Mouse (Mus musculus): ENCODE results near the gene Ucn2. TPM values are rescaled to one million over a fixed set of nuclear protein-coding genes. Genes with fewer than 3 reads are reported as not detected.

Ucn2 gene
- total RNA-seq, 2 experiments from 2014 or later: not detected

DNA sequence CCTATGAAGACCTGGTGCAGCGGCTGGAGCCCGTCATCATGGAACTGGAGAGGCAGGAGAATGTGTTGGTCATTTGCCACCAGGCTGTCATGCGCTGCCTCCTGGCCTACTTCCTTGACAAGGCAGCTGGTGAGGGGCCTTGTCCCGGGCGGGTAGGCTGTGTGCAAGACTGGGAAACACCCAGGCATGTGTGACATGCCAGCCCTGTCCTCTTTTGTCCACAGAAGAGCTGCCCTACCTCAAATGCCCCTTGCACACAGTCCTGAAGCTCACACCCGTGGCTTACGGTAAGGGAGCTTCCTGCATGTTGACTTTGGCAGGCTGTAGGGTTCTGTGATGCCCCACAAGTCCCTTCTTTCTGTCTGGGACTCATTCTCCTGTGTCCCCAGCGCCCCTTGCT, 41.7 kb downstream of the Ucn2 start:
- DNase-seq (ENCODE audit: low spot score): no peak
- intact Hi-C loops (cut with DNase I): no loop called here

- intact Hi-C loops (cut with DNase I): no loop called here
- DNase-seq (ENCODE audit: low spot score): no peak
Measured at GRCm38 (mm10) chr9:109028421-109028820, 42.6 kb downstream of the Ucn2 start.

- no peak for DNase-seq (ENCODE audit: low spot score)
- intact Hi-C loops (cut with DNase I): no loop called here
Measured at GRCm38 (mm10) chr9:109028919-109029318, 43.1 kb downstream of the Ucn2 start.

DNA sequence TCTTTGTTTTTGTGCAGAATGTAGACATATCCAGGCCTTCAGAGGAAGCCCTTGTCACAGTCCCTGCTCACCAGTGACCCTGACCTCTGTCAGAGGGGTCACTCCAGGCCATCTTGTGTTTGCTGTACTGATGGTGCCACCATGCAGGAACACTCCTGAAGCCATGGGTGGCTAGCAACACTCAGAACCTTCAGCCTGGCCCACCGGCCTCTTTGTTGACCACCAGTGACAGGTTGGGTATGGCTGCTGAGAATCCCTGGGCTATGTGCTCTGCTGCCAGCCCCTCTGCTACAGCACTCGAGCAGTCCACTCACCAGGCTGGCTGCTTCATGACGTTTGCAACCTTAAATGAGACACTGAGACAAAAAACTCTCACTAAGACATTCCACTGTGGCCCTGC, 44.5 kb downstream of the Ucn2 start:
- no peak for DNase-seq (ENCODE audit: low spot score)
- intact Hi-C loops (cut with DNase I): no loop called here

GRCm38 (mm10) chr9:109031001-109031400, 45.2 kb downstream of the Ucn2 start:
- intact Hi-C loops (cut with DNase I): no loop called here
- DNase-seq (ENCODE audit: low spot score): no peak

- intact Hi-C loops (cut with DNase I): no loop called here
- no peak for DNase-seq (ENCODE audit: low spot score)
Measured at GRCm38 (mm10) chr9:109031686-109032085, 45.9 kb downstream of the Ucn2 start.

- intact Hi-C loops (cut with DNase I): no loop called here
- DNase-seq (ENCODE audit: low spot score): no peak
Measured at GRCm38 (mm10) chr9:109032435-109032834, 46.6 kb downstream of the Ucn2 start.

Small RNA genes lying within 50 kb of the gene (microRNA-seq; reads per million reads assigned to microRNA genes)
- gene Mir711: not detected

Other genes with a start within 250 kb of the Ucn2 start
- 10 to 100 TPM; 21.1 to 26.4 TPM for gene Ip6k2, start 202.2 kb upstream of the Ucn2 start, total RNA-seq (2021)
- gene Nckipsd, start 177.6 kb upstream of the Ucn2 start, total RNA-seq (2021): 1 to 10 TPM; 7.9 to 8.3 TPM
- gene Celsr3, start 159.7 kb upstream of the Ucn2 start, total RNA-seq (2021): under 1 TPM; 0.03 to 0.23 TPM
- 10 to 100 TPM; 27.4 to 28.7 TPM for gene Slc26a6, start 132.7 kb upstream of the Ucn2 start, total RNA-seq (2021)
- not detected for gene Tmem89, start 71.4 kb upstream of the Ucn2 start, total RNA-seq (2021)
- 1,000 to 10,000 TPM; 2,451 to 2,563 TPM for gene Uqcrc1, start 49.4 kb upstream of the Ucn2 start, total RNA-seq (2021)
- under 1 TPM; 0.23 to 0.61 TPM for gene Col7a1, start 32.4 kb upstream of the Ucn2 start, total RNA-seq (2021)
- gene Pfkfb4, start 5.8 kb downstream of the Ucn2 start, total RNA-seq (2021): 1 to 10 TPM; 2.3 to 2.7 TPM
- gene Shisa5, start 52.6 kb downstream of the Ucn2 start, total RNA-seq (2021): 10 to 100 TPM; 43.0 to 43.2 TPM
- 10 to 100 TPM; 11.9 to 12.9 TPM for gene Trex1, start 73.7 kb downstream of the Ucn2 start, total RNA-seq (2021)
- gene Atrip, start 88.1 kb downstream of the Ucn2 start, total RNA-seq (2021): 1 to 10 TPM; 6.7 to 7.1 TPM
- 10 to 100 TPM; 11.5 to 12.2 TPM for gene Ccdc51, start 96.5 kb downstream of the Ucn2 start, total RNA-seq (2021)
- 100 to 1,000 TPM; 243 to 255 TPM for gene Tma7, start 96.6 kb downstream of the Ucn2 start, total RNA-seq (2021)
- 10 to 100 TPM; 21.1 to 22.9 TPM for gene Plxnb1, start 109.4 kb downstream of the Ucn2 start, total RNA-seq (2021)
- gene Fbxw21, start 176.0 kb downstream of the Ucn2 start, total RNA-seq (2021): not detected
- not detected for gene Fbxw13, start 210.0 kb downstream of the Ucn2 start, total RNA-seq (2021)
- gene Fbxw20, start 248.7 kb downstream of the Ucn2 start, total RNA-seq (2021): not detected